Mouse (Mus musculus) gastrocnemius, postnatal 25 days (tissue): Measurements from ENCODE around the gene Serhl. TPM values are rescaled to one million over a fixed set of nuclear protein-coding genes. Genes with fewer than 3 reads are reported as not detected.
A peak's percentile ranks its signal among the peaks of the same experiment; 100 is the strongest.

Experiments used
- DNase-seq: peaks from one replicate; pipeline ENCODE4 v3.0.0; 2022
- total RNA-seq, 2 experiments: library from RNA; stranded (reverse); gene quantifications; 1 replicate in 1 of 2; 2 replicates in 1 of 2; pipeline ENCODE4 v1.2.3; 2021

The Serhl gene
- total RNA-seq, 2 experiments from 2014 or later = 27.0 to 28.4 TPM

GRCm38 (mm10) chr15:83162818-83163485 is 73.6 kb downstream of the Serhl start:
- no peak for DNase-seq

GRCm38 (mm10) chr15:83164971-83165471 is 75.7 kb downstream of the Serhl start:
- DNase-seq = peak; percentile 78

- no peak for DNase-seq
Measured at GRCm38 (mm10) chr15:83165526-83166315, 76.4 kb downstream of the Serhl start.

Other genes with a start within 250 kb of the Serhl start
- gene Tcf20, start 101.6 kb upstream of the Serhl start, total RNA-seq = 10 to 100 TPM; 24.4 to 25.5 TPM
- gene Nfam1, start 56.2 kb upstream of the Serhl start, total RNA-seq = 1 to 10 TPM in 1 of 2 experiments, under 1 TPM in 1; 0.69 to 1.3 TPM
- gene Rrp7a, start 33.3 kb downstream of the Serhl start, total RNA-seq = 10 to 100 TPM; 41.8 to 42.8 TPM
- 10 to 100 TPM; 16.7 to 16.9 TPM for gene Poldip3, start 59.9 kb downstream of the Serhl start, total RNA-seq
- gene Cyb5r3, start 83.1 kb downstream of the Serhl start, total RNA-seq = 10 to 100 TPM; 47.0 to 65.7 TPM
- gene A4galt, start 162.3 kb downstream of the Serhl start, total RNA-seq = 1 to 10 TPM; 3.7 to 4.3 TPM